Comparison of ENCODE assay signal across 13 mouse cellular contexts in the genomic region with DNA sequence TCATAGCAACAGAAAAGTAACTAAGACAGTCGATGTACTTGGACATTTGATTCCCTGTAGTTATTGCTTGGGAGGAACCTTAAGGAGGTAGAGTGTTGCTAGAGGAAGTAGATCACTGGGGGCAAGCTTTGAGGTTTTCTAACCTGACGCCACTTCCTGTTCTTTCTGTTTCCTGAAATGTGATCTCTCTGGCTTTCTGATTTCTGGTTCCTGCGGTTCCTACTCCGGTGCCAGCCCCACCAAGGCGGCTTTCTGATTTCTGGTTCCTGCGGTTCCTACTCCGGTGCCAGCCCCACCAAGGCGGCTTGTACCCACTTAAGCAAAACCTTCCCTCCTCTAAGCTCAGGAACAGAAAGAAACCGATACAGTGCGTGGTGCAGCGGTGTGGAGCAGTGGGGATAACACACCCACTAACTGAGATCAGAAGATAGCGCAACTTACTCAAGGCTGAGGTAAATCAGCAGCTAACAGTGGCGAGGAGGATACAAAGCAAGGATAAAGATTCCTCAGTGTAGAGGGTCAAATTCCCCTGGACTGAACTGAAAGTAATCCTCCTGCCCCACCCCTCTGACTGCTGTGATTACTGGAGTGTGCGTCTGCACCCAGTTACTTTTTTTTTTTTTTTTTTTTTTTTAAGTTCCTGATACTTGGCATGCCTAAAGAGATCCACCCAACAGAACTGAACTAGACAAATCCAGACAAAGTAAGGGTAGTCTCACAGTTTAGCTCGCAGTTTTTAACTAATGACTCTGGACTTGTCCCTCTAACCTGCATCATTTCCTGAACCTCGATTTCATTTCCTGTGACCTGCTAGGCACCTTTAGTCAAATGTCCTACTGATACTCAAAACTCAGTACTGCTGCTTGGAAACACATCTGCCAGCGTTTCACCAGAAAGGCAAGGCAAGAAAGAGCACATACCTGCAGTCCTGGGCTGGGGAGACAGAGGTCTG. TPM values are rescaled to one million over a fixed set of nuclear protein-coding genes. Genes with fewer than 3 reads are reported as not detected.
A peak's percentile ranks its signal among the peaks of the same experiment; 100 is the strongest.
DNase-seq lines count a peak whose midpoint lies in the region; ATAC-seq and TF ChIP-seq lines count a peak whose summit lies in the region.
"Had no signal": no experiment of that assay in that cellular context is flagged by ENCODE, and none has a peak within 500 bp of the region (broad histone marks: within the 10 kb centered on the region; RNA-seq: fewer than 3 reads in every experiment).

No protein-coding gene starts in this region.

- H3K36me3 ChIP-seq in liver, embryonic 14.5 days (replicated peaks; ENCODE audit: control insufficient read depth, insufficient read depth, low read depth) = no peaks in the 10 kb centered on the region
- no peaks in the 10 kb centered on the region for H3K36me3 ChIP-seq in hindbrain, embryonic 11.5 days (ENCODE audit: control insufficient read depth, insufficient read depth, low read length)
- H3K36me3 ChIP-seq: hindbrain, embryonic 15.5 days; lung, embryonic 15.5 days had no signal

- ATAC-seq in liver, embryonic 14.5 days (ENCODE audit: insufficient read depth) = no peak
- ATAC-seq in hindbrain, embryonic 11.5 days (ENCODE audit: low FRiP score) = no peak

- 0 out of 4 replicates have a peak, but pooled peaks cover 0 to 1% of the 10 kb centered on the region in 2 experiments for H3K4me1 ChIP-seq in liver, embryonic 14.5 days (replicated peaks; ENCODE audit: control insufficient read depth in 2 of 2, insufficient read depth in 2 of 2, low read length in 1 of 2)
- H3K4me1 ChIP-seq in hindbrain, embryonic 11.5 days (replicated peaks; ENCODE audit: control insufficient read depth, insufficient read depth, low read length) = no peaks in the 10 kb centered on the region

- H3K27ac ChIP-seq in gastrocnemius, adult 2 months = no peak overlapping the region
- H3K27ac ChIP-seq in liver, embryonic 14.5 days = no peak overlapping the region
- no peak overlapping the region for H3K27ac ChIP-seq in hindbrain, embryonic 11.5 days (ENCODE audit: low read depth, low read length)
- H3K27ac ChIP-seq: hindbrain, embryonic 15.5 days; lung, embryonic 15.5 days had no signal

- DNase-seq in gastrocnemius, adult 2 months = no peak
- no peak for DNase-seq in gastrocnemius, postnatal 25 days
- peak; percentile 11 for DNase-seq in thymus, postnatal 4 days
- DNase-seq in thymus, postnatal 10 days (ENCODE audit: low spot score in 2 of 2) = no peak
- DNase-seq in liver, embryonic 14.5 days (ENCODE audit: low read depth in 3 of 3, low spot score in 3 of 3) = no peak
- no peak for DNase-seq in hindbrain, embryonic 11.5 days (ENCODE audit: low spot score)
- DNase-seq in left cerebral cortex, postnatal 25 days (ENCODE audit: low spot score in 2 of 2) = no peak
- DNase-seq in spleen, postnatal 36 days (ENCODE audit: low spot score in 2 of 2) = no peak
- DNase-seq: cerebellum, adult 9-10 months; right cerebral cortex, postnatal 25 days had no signal

- 35% methylated on average over 17 of the region's 17 CpGs for WGBS in liver, embryonic 14.5 days (ENCODE audit: insufficient replicate concordance)
- WGBS in hindbrain, embryonic 11.5 days = 87% methylated on average over 17 of the region's 17 CpGs

- intact Hi-C loops in gastrocnemius, adult 2 months (cut with DNase I) = no loop called here
- intact Hi-C loops in left cerebral cortex, postnatal 25 days (cut with DNase I) = no loop called here

- no peak overlapping the region for H3K9ac ChIP-seq in liver, embryonic 14.5 days (replicated peaks)
- H3K9ac ChIP-seq in hindbrain, embryonic 11.5 days (ENCODE audit: low read depth, low read length) = no peak overlapping the region
- H3K9ac ChIP-seq: hindbrain, embryonic 15.5 days; lung, embryonic 15.5 days had no signal

- TF ChIP-seq CTCF in gastrocnemius, adult 2 months (IDR thresholded peaks at IDR 0.05) = no peak
- TF ChIP-seq CTCF in liver, embryonic 14.5 days (IDR thresholded peaks at IDR 0.05; ENCODE audit: low read depth) = no peak

- TF ChIP-seq EP300 in liver, embryonic 14.5 days (IDR thresholded peaks at IDR 0.05; ENCODE audit: low read depth) = no peak

- peak overlapping the region; percentile 15; the same call in 1 of the 2 replicates for H3K4me2 ChIP-seq in liver, embryonic 14.5 days (ENCODE audit: low read depth)
- no peak overlapping the region for H3K4me2 ChIP-seq in hindbrain, embryonic 11.5 days (replicated peaks; ENCODE audit: low read depth, low read length)
- H3K4me2 ChIP-seq: hindbrain, embryonic 15.5 days; lung, embryonic 15.5 days had no signal

- H3K4me3 ChIP-seq in gastrocnemius, adult 2 months = peak overlapping the region; percentile 29
- H3K4me3 ChIP-seq in liver, embryonic 14.5 days (ENCODE audit: insufficient read depth in 1 of 2, low read depth in 2 of 2, low read length in 2 of 2) = peak overlapping the region in 1 of 2 experiments; percentile 23; a peak in 2 of 4 replicates
- no peak overlapping the region for H3K4me3 ChIP-seq in hindbrain, embryonic 11.5 days (ENCODE audit: low read depth, low read length)
- H3K4me3 ChIP-seq: hindbrain, embryonic 15.5 days; lung, embryonic 15.5 days had no signal

- H3K9me3 ChIP-seq in liver, embryonic 14.5 days (ENCODE audit: control insufficient read depth, low read length) = no peaks in the 10 kb centered on the region
- H3K9me3 ChIP-seq in hindbrain, embryonic 11.5 days (ENCODE audit: control insufficient read depth, low read length) = no peaks in the 10 kb centered on the region
- H3K9me3 ChIP-seq: hindbrain, embryonic 15.5 days; lung, embryonic 15.5 days had no signal

- H3K27me3 ChIP-seq in liver, embryonic 14.5 days (ENCODE audit: control insufficient read depth, insufficient read depth, low read length) = no peaks in the 10 kb centered on the region
- no peaks in the 10 kb centered on the region for H3K27me3 ChIP-seq in hindbrain, embryonic 11.5 days (ENCODE audit: control insufficient read depth, insufficient read depth, low read length)
- H3K27me3 ChIP-seq: hindbrain, embryonic 15.5 days; lung, embryonic 15.5 days had no signal

RNA-seq across cellular contexts. Expression of a gene that starts 37.5 kb away (rescaled TPM):
- total RNA-seq in gastrocnemius, adult 2 months (2021) = 1 to 10 TPM in 1 of 2 experiments, under 1 TPM in 1; 0.66 to 1.4 TPM
- 1 to 10 TPM in 1 of 2 experiments, under 1 TPM in 1; 0.95 to 1.4 TPM for total RNA-seq in gastrocnemius, postnatal 25 days (2021)
- polyA plus RNA-seq in liver, embryonic 14.5 days (2012; rRNA removed) = 0.04 TPM in 1 of 2 replicates, not detected in the other
- not detected in 2 replicates for polyA plus RNA-seq in liver, embryonic 14.5 days (2014; fragmentation: Nextera tagmentation; extraction: Ambion mirVana)
- polyA plus RNA-seq in hindbrain, embryonic 11.5 days (2014; fragmentation: Nextera tagmentation; extraction: Ambion mirVana) = not detected in 2 replicates
- total RNA-seq in left cerebral cortex, postnatal 25 days (2021) = not detected
- total RNA-seq: layer of hippocampus, postnatal 10 days had no signal
- polyA plus RNA-seq: hindbrain, embryonic 15.5 days; lung, embryonic 15.5 days had no signal
